Mouse (Mus musculus): ENCODE data around the gene Pikfyve.

GRCm38 (mm10) chr1:65227681-65228080, 41.2 kb downstream of the Pikfyve start:
- TF ChIP-seq TAL1 (IDR thresholded peaks at IDR 0.05; ENCODE audit: low read length) (no peak), GATA1 (IDR thresholded peaks at IDR 0.05; ENCODE audit: low read length) (no peak)

Data from erythroblast, embryonic 14.5 days (primary cell).